Mouse (Mus musculus) intestine, postnatal 0 days (tissue): ENCODE measurements at regions not wholly inside any gene's neighbourhood (a gene's known extent, or its start where the extent isn't known, plus 50 kb on each side); places are given as distances from the start of the nearest gene placed in this dataset.

Source experiments
- ATAC-seq: fragments of 200-750 bp; cut with Nextera tagmentation; 2 replicates; pipeline ENCODE4 v1.8.0; 2017; ENCODE audit warnings: mild to moderate bottlenecking, moderate TSS enrichment, moderate library complexity
- H3K27ac ChIP-seq: fragments of 300-500 bp; sonication (generic); 2 replicates; pipeline ENCODE4 v1.5.1; 2014; ENCODE audit warnings: mild to moderate bottlenecking, low read depth, low read length, moderate library complexity
- H3K27me3 ChIP-seq: fragments of 300-500 bp; sonication (generic); replicated peaks from 2 replicates; pipeline ENCODE4 v1.6.1; 2014; ENCODE audit warnings: low read length, mixed read lengths; ENCODE audit not compliant: control insufficient read depth, insufficient read depth
- H3K36me3 ChIP-seq: fragments of 300-500 bp; sonication (generic); 2 replicates; pipeline ENCODE4 v1.6.1; 2014; ENCODE audit warnings: mild to moderate bottlenecking, moderate library complexity; ENCODE audit not compliant: control insufficient read depth, insufficient read depth
- H3K4me1 ChIP-seq: fragments of 300-500 bp; sonication (generic); replicated peaks from 2 replicates; pipeline ENCODE4 v1.6.1; 2014; ENCODE audit warnings: antibody characterized with exemption, low read length, mixed read lengths; ENCODE audit not compliant: control insufficient read depth, insufficient read depth
- H3K4me2 ChIP-seq: fragments of 300-500 bp; sonication (generic); replicated peaks from 2 replicates; pipeline ENCODE4 v1.6.1; 2014; ENCODE audit warnings: low read depth, mild to moderate bottlenecking, moderate library complexity
- H3K4me3 ChIP-seq: fragments of 300-500 bp; sonication (generic); 2 replicates; pipeline ENCODE4 v1.5.1; 2014; ENCODE audit warnings: low read depth, low read length
- H3K9ac ChIP-seq: fragments of 300-500 bp; sonication (generic); 2 replicates; pipeline ENCODE4 v1.6.1; 2014; ENCODE audit warnings: mild to moderate bottlenecking, low read depth, low read length
- H3K9me3 ChIP-seq: fragments of 300-500 bp; sonication (generic); 2 replicates; pipeline ENCODE4 v1.6.1; 2016; ENCODE audit warnings: mixed run types; ENCODE audit not compliant: control insufficient read depth
- CTCF ChIP-seq: sonication (generic); IDR thresholded peaks from 2 replicates; pipeline ENCODE4 v1.5.1; 2016; ENCODE audit warnings: low read depth, mild to moderate bottlenecking, control low read depth, antibody characterized with exemption, moderate library complexity
- WGBS: fragments of 180-500 bp; shearing (Covaris S2); extraction: QIAGEN DNeasy Blood & Tissue Kit; methylation state at CpG from one replicate; pipeline ENCODE4 v1.1.7; 2014; 5-methylcytosine and 5-hydroxymethylcytosine counted together

DNA sequence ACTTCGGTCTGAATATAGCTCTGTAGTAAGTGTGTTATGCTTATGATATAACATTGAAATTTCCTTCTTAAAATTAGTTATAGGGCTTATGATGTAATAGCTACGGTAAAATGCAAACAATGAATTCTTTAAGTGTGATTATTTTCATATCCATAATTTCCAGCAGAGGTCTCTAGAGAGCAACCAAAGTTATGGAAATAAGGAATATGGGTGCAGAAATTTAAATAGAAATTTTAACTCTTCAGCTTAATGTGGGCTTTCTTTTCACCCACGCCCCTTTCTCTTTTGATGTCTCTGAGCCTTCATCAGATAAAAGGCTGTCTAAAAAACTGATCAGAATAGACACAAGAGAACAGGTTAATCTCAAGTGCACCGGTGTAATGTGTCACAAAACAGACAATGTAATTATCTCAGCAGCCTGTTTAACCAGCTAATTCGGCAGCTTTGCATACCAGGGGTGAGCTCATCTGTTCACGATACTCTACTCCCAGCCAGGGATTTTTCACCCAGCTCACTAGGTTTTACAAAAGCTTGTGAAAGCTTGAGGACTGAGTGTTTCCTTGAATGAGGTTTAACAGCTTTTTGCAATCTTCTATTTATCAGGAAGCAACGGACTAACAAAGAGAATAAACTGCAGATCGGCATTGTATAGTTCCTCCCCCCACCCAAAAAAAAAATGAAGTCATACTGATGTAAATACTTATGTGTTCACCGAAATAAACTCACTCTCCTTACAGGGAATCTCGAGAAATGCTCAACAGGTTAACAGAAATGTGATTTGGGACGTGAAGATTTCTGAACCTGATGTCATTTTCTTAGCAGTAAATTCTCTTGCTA, 223.8 kb upstream of the Erbb4 start:
- TF ChIP-seq CTCF, result peak; percentile 64
- no peaks in the 10 kb centered on the region for H3K27me3 ChIP-seq
- no peak overlapping the region for H3K4me3 ChIP-seq
- no peaks in the 10 kb centered on the region for H3K4me1 ChIP-seq
- no peak overlapping the region for H3K9ac ChIP-seq
- 28% methylated on average over 11 of the region's 11 CpGs for WGBS
- peak overlapping the region; percentile 38; the same call in 1 of the 2 replicates for H3K4me2 ChIP-seq
- H3K27ac ChIP-seq, result no peak overlapping the region
- no peaks in the 10 kb centered on the region for H3K36me3 ChIP-seq
- H3K9me3 ChIP-seq, result no peaks in the 10 kb centered on the region
- no peak for ATAC-seq

DNA sequence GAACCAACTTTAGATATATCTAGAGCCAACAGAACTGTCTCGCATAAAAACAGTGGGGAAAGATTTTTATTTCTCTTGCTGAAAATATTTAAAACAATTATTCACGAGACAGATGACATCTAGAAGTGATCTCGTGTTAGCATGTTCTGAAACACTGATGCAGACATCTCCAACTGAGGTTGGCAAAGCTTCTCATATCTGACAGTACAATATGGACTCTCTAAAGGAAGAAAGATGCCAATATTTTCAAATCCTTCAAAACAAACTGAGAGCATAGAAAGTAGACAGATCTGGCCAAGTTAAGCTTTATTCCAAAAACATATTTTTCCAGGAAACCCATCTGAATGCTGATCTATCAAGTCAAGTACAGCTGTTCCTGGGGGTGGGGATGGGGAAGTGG, 221.5 kb upstream of the Erbb4 start:
- TF ChIP-seq CTCF, result no peak
- Histone ChIP-seq H3K27me3 (no peaks in the 10 kb centered on the region), H3K36me3 (no peaks in the 10 kb centered on the region), H3K9ac (no peak overlapping the region), H3K4me2 (no peak overlapping the region), H3K4me3 (no peak overlapping the region), H3K27ac (no peak overlapping the region), H3K4me1 (no peaks in the 10 kb centered on the region), H3K9me3 (no peaks in the 10 kb centered on the region)
- ATAC-seq, result no peak
- WGBS, result 61% methylated on average over 3 of the region's 3 CpGs

DNA sequence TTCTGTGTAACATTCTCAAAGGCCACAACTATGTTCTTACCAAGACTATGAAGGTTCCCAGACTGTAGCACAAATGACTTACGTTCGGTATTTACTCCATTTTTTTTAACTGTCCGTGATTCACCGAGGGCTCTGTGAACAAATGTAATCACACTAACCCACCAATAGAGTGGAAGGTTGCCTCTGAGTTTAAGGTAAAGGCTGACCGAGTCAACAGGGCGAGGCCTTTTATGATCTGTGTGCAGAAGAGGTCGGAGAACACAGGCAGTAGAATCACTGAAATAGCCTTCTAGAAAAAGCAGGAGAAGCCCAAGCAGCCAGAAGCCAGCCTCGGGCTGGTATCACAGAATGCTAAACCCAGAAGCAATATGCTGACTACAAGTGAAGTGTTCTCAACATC, 218.9 kb upstream of the Erbb4 start:
- WGBS, result 33% methylated on average over 8 of the region's 8 CpGs
- no peak for TF ChIP-seq CTCF
- no peak for ATAC-seq
- H3K4me3 ChIP-seq, result no peak overlapping the region
- no peaks in the 10 kb centered on the region for H3K27me3 ChIP-seq
- no peak overlapping the region for H3K4me2 ChIP-seq
- no peaks in the 10 kb centered on the region for H3K9me3 ChIP-seq
- no peaks in the 10 kb centered on the region for H3K4me1 ChIP-seq
- H3K9ac ChIP-seq, result no peak overlapping the region
- no peaks in the 10 kb centered on the region for H3K36me3 ChIP-seq
- H3K27ac ChIP-seq, result no peak overlapping the region

DNA sequence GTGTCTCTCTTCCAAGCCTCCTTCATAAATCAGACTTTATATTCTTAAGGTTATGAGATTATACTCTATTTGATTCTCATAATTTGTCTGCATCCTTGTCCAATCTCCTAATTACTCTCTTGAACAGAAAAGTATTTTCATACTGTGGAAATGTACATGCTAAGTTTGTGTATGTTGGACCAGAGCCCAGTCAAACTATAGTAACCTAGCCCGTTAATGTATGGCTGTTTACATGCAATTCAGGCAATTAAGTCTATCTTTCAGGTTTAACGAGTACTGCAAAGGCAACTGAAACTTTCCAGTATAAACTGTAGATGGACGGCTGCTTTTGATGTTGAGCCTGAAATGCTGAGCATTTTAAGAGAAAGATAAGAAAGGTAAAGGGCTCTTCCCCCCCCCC, 211.7 kb upstream of the Erbb4 start:
- Histone ChIP-seq H3K27ac (no peak overlapping the region), H3K9ac (no peak overlapping the region), H3K36me3 (no peaks in the 10 kb centered on the region), H3K4me3 (no peak overlapping the region), H3K9me3 (no peaks in the 10 kb centered on the region), H3K4me2 (no peak overlapping the region), H3K27me3 (no peaks in the 10 kb centered on the region), H3K4me1 (no peaks in the 10 kb centered on the region)
- TF ChIP-seq CTCF, result no peak
- 20% methylated on average over 3 of the region's 3 CpGs for whole genome bisulfite sequencing
- ATAC-seq, result no peak

DNA sequence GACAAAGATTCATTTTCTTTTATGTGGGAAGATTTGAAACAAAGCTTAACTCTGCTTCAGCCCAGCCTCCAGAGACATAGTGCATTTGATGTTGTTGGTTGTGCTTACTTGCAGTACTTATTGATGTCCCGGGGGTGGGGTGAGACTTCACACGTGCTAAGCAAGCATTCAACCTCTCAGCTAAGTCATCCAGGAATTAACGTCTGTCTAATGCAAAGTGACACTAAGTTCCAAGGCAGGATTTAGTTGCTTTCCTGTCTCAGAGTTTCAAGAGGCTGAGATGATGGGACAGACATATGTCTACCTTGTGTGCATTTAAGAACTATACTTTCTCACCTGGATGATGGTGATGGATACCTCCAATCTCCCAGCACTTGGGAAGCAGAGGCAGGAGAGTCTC, 189.0 kb upstream of the Erbb4 start:
- Histone ChIP-seq H3K27me3 (no peaks in the 10 kb centered on the region), H3K4me3 (no peak overlapping the region), H3K9ac (no peak overlapping the region), H3K4me2 (no peak overlapping the region), H3K9me3 (no peaks in the 10 kb centered on the region), H3K4me1 (no peaks in the 10 kb centered on the region), H3K27ac (no peak overlapping the region), H3K36me3 (no peaks in the 10 kb centered on the region)
- TF ChIP-seq CTCF, result no peak
- 72% methylated on average over 3 of the region's 3 CpGs for WGBS
- no peak for ATAC-seq

DNA sequence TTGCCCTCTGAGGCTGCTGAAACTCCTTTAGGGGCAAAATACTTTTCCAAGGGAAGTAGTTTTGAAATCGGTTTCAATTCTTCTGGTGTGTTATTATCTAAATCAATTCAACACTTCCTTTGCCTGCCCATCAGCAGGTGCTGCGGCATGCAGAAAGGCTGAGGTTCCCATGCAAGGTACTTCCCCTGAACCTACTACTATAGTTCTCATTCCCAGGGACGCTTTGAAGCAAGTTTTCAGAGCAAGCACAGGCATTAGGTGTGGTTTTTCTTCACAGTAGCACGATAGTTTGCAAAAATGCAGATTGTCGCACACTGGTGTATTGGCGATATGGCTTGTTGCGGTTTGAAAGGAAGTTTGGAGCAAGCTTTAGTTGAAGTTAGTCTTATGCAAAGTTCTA, 183.5 kb upstream of the Erbb4 start:
- Histone ChIP-seq H3K27me3 (no peaks in the 10 kb centered on the region), H3K4me3 (no peak overlapping the region), H3K9ac (no peak overlapping the region), H3K36me3 (no peaks in the 10 kb centered on the region), H3K4me1 (no peaks in the 10 kb centered on the region), H3K9me3 (no peaks in the 10 kb centered on the region), H3K27ac (no peak overlapping the region), H3K4me2 (no peak overlapping the region)
- WGBS, result 83% methylated on average over 7 of the region's 7 CpGs
- no peak for TF ChIP-seq CTCF
- ATAC-seq, result no peak
